Mouse (Mus musculus) inflammation-experienced regulatory T-cells (primary cell): ENCODE results near the gene BC017158. TPM values are rescaled to one million over a fixed set of nuclear protein-coding genes. Genes with fewer than 3 reads are reported as not detected.

Experiments used
- polyA plus RNA-seq, 2 experiments: library from polyadenylated mRNA; unstranded; fragments of 100-300 nt; shearing (Covaris generic); gene quantifications; one replicate each; pipeline ENCODE4 v1.2.1; 2017

BC017158 gene
- polyA plus RNA-seq, result 10 to 100 TPM; 25.9 to 34.9 TPM

GRCm38 (mm10) chr7:128297617-128298480 lies at the start of gene BC017158:
BC017158 (minus strand) TSS chr7:128298170.

GRCm38 (mm10) chr7:128265411-128265810 lies 32.6 kb downstream of the BC017158 start, which contains the start of gene Slc5a2:
Slc5a2 (plus strand) TSS chr7:128265657.

GRCm38 (mm10) chr7:128246496-128247391 lies 51.2 kb downstream of the BC017158 start, which contains the start of gene Tgfb1i1:
Tgfb1i1 (plus strand) TSS chr7:128246812.

GRCm38 (mm10) chr7:128237927-128238778 lies 59.8 kb downstream of the BC017158 start, which contains the start of gene 9130023H24Rik:
9130023H24Rik (minus strand) TSS chr7:128238031.

GRCm38 (mm10) chr7:128236856-128237592 lies 60.9 kb downstream of the BC017158 start, which contains the start of gene Armc5:
Armc5 (plus strand) TSS chr7:128237342.

Other genes starting within 250 kb of the BC017158 start
- gene Itgam, start 235.5 kb downstream of the BC017158 start, polyA plus RNA-seq, result under 1 TPM; 0.22 to 0.40 TPM
- gene Gm49368, start 235.5 kb downstream of the BC017158 start, polyA plus RNA-seq, result 1 to 10 TPM in 1 of 2 experiments, under 1 TPM in 1; 0.37 to 1.4 TPM
- gene Itgax, start 168.6 kb downstream of the BC017158 start, polyA plus RNA-seq, result under 1 TPM in 1 of 2 experiments, not detected in 1; 0.04 TPM
- 1 to 10 TPM in 1 of 2 experiments, not detected in 1; 2.8 TPM for gene Itgad, start 143.8 kb downstream of the BC017158 start, polyA plus RNA-seq
- under 1 TPM in 1 of 2 experiments, not detected in 1; 0.31 TPM for gene Cox6a2, start 91.8 kb downstream of the BC017158 start, polyA plus RNA-seq
- gene Armc5, start 60.8 kb downstream of the BC017158 start, polyA plus RNA-seq, result 10 to 100 TPM; 10.9 to 20.7 TPM
- gene 9130023H24Rik, start 60.1 kb downstream of the BC017158 start, polyA plus RNA-seq, result 1 to 10 TPM; 1.8 to 3.2 TPM
- gene Tgfb1i1, start 51.4 kb downstream of the BC017158 start, polyA plus RNA-seq, result 1 to 10 TPM; 1.7 to 1.8 TPM
- under 1 TPM; 0.25 to 0.88 TPM for gene Slc5a2, start 32.5 kb downstream of the BC017158 start, polyA plus RNA-seq
- gene Rgs10, start 120.6 kb upstream of the BC017158 start, polyA plus RNA-seq, result 100 to 1,000 TPM; 214 to 318 TPM
- 10 to 100 TPM; 34.4 to 43.5 TPM for gene Tial1, start 163.5 kb upstream of the BC017158 start, polyA plus RNA-seq
- 10 to 100 TPM; 11.6 to 13.0 TPM for gene Bag3, start 225.4 kb upstream of the BC017158 start, polyA plus RNA-seq